In genomic region chr17:8165608-8165945, GRCm38 (mm10) we compare ENCODE assay signal across 8 mouse cellular contexts. TPM values are rescaled to one million over a fixed set of nuclear protein-coding genes. Genes with fewer than 3 reads are reported as not detected.
DNase-seq lines count a peak whose midpoint lies in the region; ATAC-seq lines count a peak whose summit lies in the region.
"Not testable (repeated sequence)": the region's sequence is repeated elsewhere in the genome, so short reads cannot be mapped to it uniquely, and the experiment has no call there.

No protein-coding gene starts in this region.

- H3K27ac ChIP-seq in brown adipose tissue, adult 24 weeks (replicated peaks; ENCODE audit: low read depth, low read length); heart, embryonic 11.5 days (ENCODE audit: low read depth, low read length); liver, embryonic 11.5 days (ENCODE audit: low read depth, low read length); midbrain, embryonic 14.5 days (replicated peaks; ENCODE audit: low read depth, low read length): not testable (repeated sequence)
- 0 out of 2 replicates have a peak overlapping the region, but pooled peaks have one; percentile 55 for H3K27ac ChIP-seq in embryonic facial prominence, embryonic 15.5 days (replicated peaks)

- H3K36me3 ChIP-seq in embryonic facial prominence, embryonic 15.5 days; heart, embryonic 11.5 days (ENCODE audit: control insufficient read depth, insufficient read depth, low read length); liver, embryonic 11.5 days (ENCODE audit: control insufficient read depth, insufficient read depth, low read length): not testable (repeated sequence)
- H3K36me3 ChIP-seq in midbrain, embryonic 14.5 days (ENCODE audit: control insufficient read depth, insufficient read depth, low read length) = peaks cover 13% of the 10 kb centered on the region

- peak overlapping the region; percentile 70 for H3K4me3 ChIP-seq in brown adipose tissue, adult 24 weeks (ENCODE audit: insufficient read depth, low read depth, low read length)
- peak overlapping the region; percentile 54 for H3K4me3 ChIP-seq in embryonic facial prominence, embryonic 15.5 days (replicated peaks)
- H3K4me3 ChIP-seq in heart, embryonic 11.5 days (ENCODE audit: low read depth, low read length) = peak overlapping the region; percentile 47
- peak overlapping the region; percentile 57 for H3K4me3 ChIP-seq in liver, embryonic 11.5 days (ENCODE audit: low read depth, low read length)
- H3K4me3 ChIP-seq in midbrain, embryonic 14.5 days (replicated peaks; ENCODE audit: low read depth, low read length) = peak overlapping the region; percentile 45

- peak overlapping the region; percentile 37; the same call in 1 of the 2 replicates for H3K4me2 ChIP-seq in embryonic facial prominence, embryonic 15.5 days (replicated peaks)
- peak overlapping the region; percentile 52 for H3K4me2 ChIP-seq in heart, embryonic 11.5 days
- H3K4me2 ChIP-seq in liver, embryonic 11.5 days = peak overlapping the region; percentile 51; the same call in 1 of the 2 replicates
- H3K4me2 ChIP-seq in midbrain, embryonic 14.5 days (ENCODE audit: low read length) = peak overlapping the region; percentile 49

- not testable (repeated sequence) for ATAC-seq in embryonic facial prominence, embryonic 15.5 days (ENCODE audit: insufficient number of reproducible peaks, low FRiP score, low TSS enrichment, low read depth); heart, embryonic 11.5 days (replicated peaks; ENCODE audit: insufficient number of reproducible peaks, low FRiP score, low TSS enrichment); midbrain, embryonic 14.5 days (ENCODE audit: low FRiP score, low TSS enrichment)
- ATAC-seq in liver, embryonic 11.5 days (replicated peaks; ENCODE audit: low FRiP score) = peak; percentile 42

- peak; percentile 59 for DNase-seq in CD4-positive, CD25-positive, alpha-beta regulatory T cell, adult 2 months (ENCODE audit: low read depth, low spot score)
- DNase-seq in kidney, adult 18-20 months = peak; percentile 72
- peak; percentile 51 for DNase-seq in liver, embryonic 11.5 days (ENCODE audit: low spot score)
- peak; percentile 25 for DNase-seq in midbrain, embryonic 14.5 days
- DNase-seq in spleen, postnatal 10 days (ENCODE audit: low spot score in 2 of 2) = peak; percentile 37 to 68

- H3K9ac ChIP-seq in embryonic facial prominence, embryonic 15.5 days; midbrain, embryonic 14.5 days (replicated peaks; ENCODE audit: low read length): not testable (repeated sequence)
- H3K9ac ChIP-seq in heart, embryonic 11.5 days (ENCODE audit: low read depth, low read length) = peak overlapping the region; percentile 64; the same call in 1 of the 2 replicates
- peak overlapping the region; percentile 66 for H3K9ac ChIP-seq in liver, embryonic 11.5 days (ENCODE audit: low read depth, low read length)

- H3K27me3 ChIP-seq in embryonic facial prominence, embryonic 15.5 days; heart, embryonic 11.5 days (ENCODE audit: control insufficient read depth, insufficient read depth, low read length); liver, embryonic 11.5 days (replicated peaks; ENCODE audit: control insufficient read depth, insufficient read depth, low read length); midbrain, embryonic 14.5 days (ENCODE audit: control insufficient read depth, insufficient read depth, low read length): not testable (repeated sequence)

- under 1% methylated on average over 37 of the region's 42 CpGs for WGBS in embryonic facial prominence, embryonic 15.5 days
- WGBS in heart, embryonic 11.5 days (ENCODE audit: insufficient replicate concordance) = 0% methylated on average over 31 of the region's 42 CpGs
- WGBS in liver, embryonic 11.5 days = under 1% methylated on average over 39 of the region's 42 CpGs
- WGBS in midbrain, embryonic 14.5 days = under 1% methylated on average over 38 of the region's 42 CpGs

- H3K4me1 ChIP-seq in brown adipose tissue, adult 24 weeks (ENCODE audit: control insufficient read depth, insufficient read depth, insufficient read length, low read length); embryonic facial prominence, embryonic 15.5 days; heart, embryonic 11.5 days (ENCODE audit: control insufficient read depth, insufficient read depth, low read length); liver, embryonic 11.5 days (replicated peaks; ENCODE audit: control insufficient read depth, insufficient read depth, low read length); midbrain, embryonic 14.5 days (ENCODE audit: control insufficient read depth, insufficient read depth, low read length): not testable (repeated sequence)

- H3K9me3 ChIP-seq in embryonic facial prominence, embryonic 15.5 days (replicated peaks); heart, embryonic 11.5 days (replicated peaks; ENCODE audit: control insufficient read depth, low read length); liver, embryonic 11.5 days (ENCODE audit: control insufficient read depth, low read length); midbrain, embryonic 14.5 days (ENCODE audit: control insufficient read depth, low read length): not testable (repeated sequence)

RNA-seq across cellular contexts. Expression of gene Fgfr1op, which starts 0.3 kb away (rescaled TPM):
- polyA plus RNA-seq in brown adipose tissue, adult 24 weeks (2012; ENCODE audit: insufficient read depth, insufficient read length, missing spikeins) = 6.0 and 13.9 TPM in 2 replicates
- polyA plus RNA-seq in embryonic facial prominence, embryonic 15.5 days (2015; fragmentation: Nextera tagmentation; extraction: Ambion mirVana) = 29.7 and 34.6 TPM in 2 replicates
- 24.9 and 28.9 TPM in 2 replicates for polyA plus RNA-seq in heart, embryonic 11.5 days (2014; fragmentation: Nextera tagmentation; extraction: Ambion mirVana)
- 32.3 and 37.3 TPM in 2 replicates for polyA plus RNA-seq in liver, embryonic 11.5 days (2014; fragmentation: Nextera tagmentation; extraction: Ambion mirVana)
- 26.2 and 31.7 TPM in 2 replicates for polyA plus RNA-seq in midbrain, embryonic 14.5 days (2014; fragmentation: Nextera tagmentation; extraction: Ambion mirVana)

RNA-seq across cellular contexts. Expression of gene Rnaset2a, which starts 17.7 kb away (rescaled TPM):
- 15.5 and 15.6 TPM in 2 replicates for polyA plus RNA-seq in brown adipose tissue, adult 24 weeks (2012; ENCODE audit: insufficient read depth, insufficient read length, missing spikeins)
- polyA plus RNA-seq in embryonic facial prominence, embryonic 15.5 days (2015; fragmentation: Nextera tagmentation; extraction: Ambion mirVana) = 28.2 and 30.5 TPM in 2 replicates
- polyA plus RNA-seq in heart, embryonic 11.5 days (2014; fragmentation: Nextera tagmentation; extraction: Ambion mirVana) = 28.3 and 30.0 TPM in 2 replicates
- polyA plus RNA-seq in liver, embryonic 11.5 days (2014; fragmentation: Nextera tagmentation; extraction: Ambion mirVana) = 19.3 and 22.2 TPM in 2 replicates
- 10.8 and 11.8 TPM in 2 replicates for polyA plus RNA-seq in midbrain, embryonic 14.5 days (2014; fragmentation: Nextera tagmentation; extraction: Ambion mirVana)

RNA-seq across cellular contexts. Expression of gene Gm49673, which starts 18.0 kb away (rescaled TPM):
- polyA plus RNA-seq in brown adipose tissue, adult 24 weeks (2012; ENCODE audit: insufficient read depth, insufficient read length, missing spikeins) = not detected in 2 replicates
- 0.27 TPM in 1 of 2 replicates, not detected in the other for polyA plus RNA-seq in embryonic facial prominence, embryonic 15.5 days (2015; fragmentation: Nextera tagmentation; extraction: Ambion mirVana)
- not detected in 2 replicates for polyA plus RNA-seq in heart, embryonic 11.5 days (2014; fragmentation: Nextera tagmentation; extraction: Ambion mirVana)
- 0.11 TPM in 1 of 2 replicates, not detected in the other for polyA plus RNA-seq in liver, embryonic 11.5 days (2014; fragmentation: Nextera tagmentation; extraction: Ambion mirVana)
- polyA plus RNA-seq in midbrain, embryonic 14.5 days (2014; fragmentation: Nextera tagmentation; extraction: Ambion mirVana) = 0.15 TPM in 1 of 2 replicates, not detected in the other
